Mouse (Mus musculus): Measurements from ENCODE around the gene Lrguk.
A peak's percentile ranks its signal among the peaks of the same experiment; 100 is the strongest.

The Lrguk gene

GRCm38 (mm10) chr6:34176111-34176863, 147.0 kb downstream of the Lrguk start:
- DNase-seq (ENCODE audit: low spot score in 2 of 2): no peak

- DNase-seq (ENCODE audit: low spot score in 2 of 2): peak; percentile 91 to 92
These were observed 147.6 kb downstream of the Lrguk start, which contains the start of gene Slc35b4 for GRCm38 (mm10) chr6:34176864-34177247. Slc35b4 (minus strand) TSS chr6:34177111.

- DNase-seq (ENCODE audit: low spot score in 2 of 2): no peak
These were observed 149.8 kb downstream of the Lrguk start for GRCm38 (mm10) chr6:34179007-34179406.

- no peak for DNase-seq (ENCODE audit: low spot score in 2 of 2)
These were observed 150.7 kb downstream of the Lrguk start for GRCm38 (mm10) chr6:34179911-34180310.

GRCm38 (mm10) chr6:34181961-34182360, 152.7 kb downstream of the Lrguk start:
- no peak for DNase-seq (ENCODE audit: low spot score in 2 of 2)

GRCm38 (mm10) chr6:34183326-34183725, 154.1 kb downstream of the Lrguk start:
- no peak for DNase-seq (ENCODE audit: low spot score in 2 of 2)
